Mouse (Mus musculus): ENCODE data around the gene Hnrnph2. TPM values are rescaled to one million over a fixed set of nuclear protein-coding genes. Genes with fewer than 3 reads are reported as not detected.

The Hnrnph2 gene
- polyA plus RNA-seq, 1 experiment = 24.6 TPM

DNA sequence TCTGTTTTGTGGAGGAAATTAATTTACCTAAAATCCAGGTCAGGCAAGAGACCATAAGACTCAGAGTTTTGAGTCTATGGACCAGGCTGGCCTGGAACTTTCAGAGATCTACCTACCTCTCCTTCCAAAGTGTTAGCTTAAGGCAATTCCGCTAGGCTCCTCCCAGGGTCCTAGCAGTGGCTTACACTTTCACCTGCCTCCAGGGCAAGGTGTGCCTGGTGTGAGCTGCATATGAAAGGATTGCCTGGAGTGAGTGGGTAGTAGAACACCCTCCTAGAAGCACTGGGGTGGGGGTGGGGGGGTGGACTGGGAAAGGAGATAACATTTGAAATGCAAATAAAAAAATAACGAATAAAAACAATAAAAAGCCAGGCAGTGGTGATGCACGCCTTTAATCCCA, 20.7 kb downstream of the Hnrnph2 start:
- no peaks in the 10 kb centered on the region for H3K27me3 ChIP-seq (ENCODE audit: control insufficient read depth, insufficient read depth, insufficient read length)
- no peak for TF ChIP-seq MYOG (IDR thresholded peaks at IDR 0.05; ENCODE audit: control insufficient read depth in 1 of 3, insufficient read depth in 1 of 3, insufficient read length in 2 of 3, low read depth in 2 of 3)
- no peak for TF ChIP-seq SRF (IDR thresholded peaks at IDR 0.05; ENCODE audit: control insufficient read depth, insufficient read length, low read depth)
- TF ChIP-seq REST (IDR thresholded peaks at IDR 0.05; ENCODE audit: insufficient read depth, insufficient read length) = no peak
- no peak for TF ChIP-seq POLR2AphosphoS2 (IDR thresholded peaks at IDR 0.05; ENCODE audit: insufficient read length, low read depth)
- no peak for TF ChIP-seq USF1 (IDR thresholded peaks at IDR 0.05; ENCODE audit: low read depth)
- no peak for TF ChIP-seq TCF12 (IDR thresholded peaks at IDR 0.05; ENCODE audit: insufficient read depth, poor library complexity, severe bottlenecking)
- TF ChIP-seq TCF3 (IDR thresholded peaks at IDR 0.05; ENCODE audit: insufficient read length, low read depth) = no peak
- TF ChIP-seq MYOD1 (IDR thresholded peaks at IDR 0.05; ENCODE audit: control insufficient read depth in 1 of 3, insufficient read length in 2 of 3, low read depth in 2 of 3) = no peak
- TF ChIP-seq CEBPB (IDR thresholded peaks at IDR 0.05; ENCODE audit: insufficient read depth, poor library complexity, severe bottlenecking) = no peak
- TF ChIP-seq E2F4 (IDR thresholded peaks at IDR 0.05; ENCODE audit: insufficient read depth) = no peak
- no peak for TF ChIP-seq MAX (IDR thresholded peaks at IDR 0.05; ENCODE audit: low read depth)
- TF ChIP-seq POLR2A (IDR thresholded peaks at IDR 0.05; ENCODE audit: insufficient read length, low read depth) = no peak
- no peak overlapping the region for H3K4me2 ChIP-seq (ENCODE audit: low read depth)
- H3K79me2 ChIP-seq (ENCODE audit: control insufficient read depth, insufficient read depth) = no peaks in the 10 kb centered on the region
- no peak overlapping the region for H3ac ChIP-seq (ENCODE audit: control insufficient read depth, insufficient read length)
- no peaks in the 10 kb centered on the region for H3K36me3 ChIP-seq (ENCODE audit: control insufficient read depth, insufficient read depth)
- H3K4me3 ChIP-seq = no peak overlapping the region

DNA sequence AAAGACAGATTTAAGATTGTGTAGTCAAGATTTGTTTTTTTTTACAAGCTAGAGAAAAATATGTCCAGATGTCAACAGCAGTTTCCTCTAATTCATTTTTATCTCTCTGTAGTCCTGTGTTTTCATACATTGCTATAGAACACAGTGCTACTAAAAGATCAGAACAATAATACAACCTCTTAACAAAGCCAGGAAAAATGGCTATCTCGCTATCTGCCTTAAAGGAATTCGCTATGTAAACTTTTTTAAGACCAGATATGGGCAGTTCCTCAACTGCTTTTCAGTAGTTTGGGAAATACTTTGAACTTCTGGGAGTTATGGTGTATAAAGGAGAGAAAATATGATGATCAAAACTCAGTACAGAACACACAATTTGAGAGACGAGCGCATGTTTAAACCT, 22.4 kb downstream of the Hnrnph2 start:
- Histone ChIP-seq H3K4me2 (ENCODE audit: low read depth) (no peak overlapping the region), H3ac (ENCODE audit: control insufficient read depth, insufficient read length) (no peak overlapping the region), H3K27me3 (ENCODE audit: control insufficient read depth, insufficient read depth, insufficient read length) (no peaks in the 10 kb centered on the region), H3K4me3 (no peak overlapping the region), H3K36me3 (ENCODE audit: control insufficient read depth, insufficient read depth) (no peaks in the 10 kb centered on the region), H3K79me2 (ENCODE audit: control insufficient read depth, insufficient read depth) (no peaks in the 10 kb centered on the region)
- TF ChIP-seq TCF3 (IDR thresholded peaks at IDR 0.05; ENCODE audit: insufficient read length, low read depth) (no peak), CEBPB (IDR thresholded peaks at IDR 0.05; ENCODE audit: insufficient read depth, poor library complexity, severe bottlenecking) (no peak), POLR2AphosphoS2 (IDR thresholded peaks at IDR 0.05; ENCODE audit: insufficient read length, low read depth) (no peak), E2F4 (IDR thresholded peaks at IDR 0.05; ENCODE audit: insufficient read depth) (no peak), MAX (IDR thresholded peaks at IDR 0.05; ENCODE audit: low read depth) (no peak), TCF12 (IDR thresholded peaks at IDR 0.05; ENCODE audit: insufficient read depth, poor library complexity, severe bottlenecking) (no peak), SRF (IDR thresholded peaks at IDR 0.05; ENCODE audit: control insufficient read depth, insufficient read length, low read depth) (no peak), MYOG (IDR thresholded peaks at IDR 0.05; ENCODE audit: control insufficient read depth in 1 of 3, insufficient read depth in 1 of 3, insufficient read length in 2 of 3, low read depth in 2 of 3) (no peak), POLR2A (IDR thresholded peaks at IDR 0.05; ENCODE audit: insufficient read length, low read depth) (no peak), USF1 (IDR thresholded peaks at IDR 0.05; ENCODE audit: low read depth) (no peak), REST (IDR thresholded peaks at IDR 0.05; ENCODE audit: insufficient read depth, insufficient read length) (no peak), MYOD1 (IDR thresholded peaks at IDR 0.05; ENCODE audit: control insufficient read depth in 1 of 3, insufficient read length in 2 of 3, low read depth in 2 of 3) (no peak)

DNA sequence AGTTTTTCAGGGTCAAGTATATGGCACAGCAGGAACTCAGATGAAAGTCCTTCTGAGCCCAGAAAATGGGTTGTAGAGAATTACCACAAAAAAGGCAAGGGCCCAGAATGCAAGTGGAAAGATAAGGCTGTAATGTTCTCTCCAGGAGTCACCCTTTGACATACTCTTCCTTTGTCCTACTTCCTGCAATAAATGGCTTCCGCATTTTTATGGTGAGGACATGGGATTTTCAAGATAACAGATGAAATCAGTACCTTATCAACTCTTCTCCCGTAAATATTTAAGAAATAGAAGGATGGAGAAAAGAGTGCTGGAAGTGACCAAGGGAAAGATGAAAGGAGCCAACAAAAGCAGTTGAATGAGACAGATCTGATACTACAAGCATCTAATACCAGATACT, 27.2 kb downstream of the Hnrnph2 start:
- Histone ChIP-seq H3K27me3 (ENCODE audit: control insufficient read depth, insufficient read depth, insufficient read length) (no peaks in the 10 kb centered on the region), H3K36me3 (ENCODE audit: control insufficient read depth, insufficient read depth) (no peaks in the 10 kb centered on the region), H3K4me2 (ENCODE audit: low read depth) (no peak overlapping the region), H3ac (ENCODE audit: control insufficient read depth, insufficient read length) (no peak overlapping the region), H3K4me3 (no peak overlapping the region), H3K79me2 (ENCODE audit: control insufficient read depth, insufficient read depth) (no peaks in the 10 kb centered on the region)
- TF ChIP-seq E2F4 (IDR thresholded peaks at IDR 0.05; ENCODE audit: insufficient read depth) = no peak

DNA sequence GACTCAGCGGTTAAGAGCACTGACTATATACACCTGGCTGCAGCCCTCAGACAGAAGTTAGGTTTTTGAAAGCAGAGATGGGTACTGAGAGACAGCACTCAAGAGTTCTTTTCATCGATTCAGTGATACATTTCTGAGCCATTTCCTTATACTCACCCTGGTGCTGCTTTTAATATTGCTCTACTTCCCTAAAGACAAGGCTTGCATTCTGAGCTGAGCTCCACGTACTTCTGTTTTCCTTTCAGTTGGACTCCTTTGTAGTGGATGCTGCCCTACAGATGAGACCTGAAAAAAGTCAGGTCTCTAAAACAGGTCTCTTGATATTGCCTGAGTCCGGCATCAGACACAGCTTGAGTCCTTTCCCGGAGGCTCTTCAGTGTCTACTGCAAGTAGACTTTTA, 31.7 kb downstream of the Hnrnph2 start:
- Histone ChIP-seq H3K27me3 (ENCODE audit: control insufficient read depth, insufficient read depth, insufficient read length) (no peaks in the 10 kb centered on the region), H3K36me3 (ENCODE audit: control insufficient read depth, insufficient read depth) (no peaks in the 10 kb centered on the region)
- TF ChIP-seq TCF3 (IDR thresholded peaks at IDR 0.05; ENCODE audit: insufficient read length, low read depth) = no peak
- no peak for TF ChIP-seq REST (IDR thresholded peaks at IDR 0.05; ENCODE audit: insufficient read depth, insufficient read length)
- no peak for TF ChIP-seq MAX (IDR thresholded peaks at IDR 0.05; ENCODE audit: low read depth)
- no peak for TF ChIP-seq TCF12 (IDR thresholded peaks at IDR 0.05; ENCODE audit: insufficient read depth, poor library complexity, severe bottlenecking)
- no peak for TF ChIP-seq E2F4 (IDR thresholded peaks at IDR 0.05; ENCODE audit: insufficient read depth)
- TF ChIP-seq MYOG (IDR thresholded peaks at IDR 0.05; ENCODE audit: control insufficient read depth in 1 of 3, insufficient read depth in 1 of 3, insufficient read length in 2 of 3, low read depth in 2 of 3) = no peak
- no peak for TF ChIP-seq POLR2AphosphoS2 (IDR thresholded peaks at IDR 0.05; ENCODE audit: insufficient read length, low read depth)
- TF ChIP-seq CEBPB (IDR thresholded peaks at IDR 0.05; ENCODE audit: insufficient read depth, poor library complexity, severe bottlenecking) = no peak
- TF ChIP-seq SRF (IDR thresholded peaks at IDR 0.05; ENCODE audit: control insufficient read depth, insufficient read length, low read depth) = no peak
- TF ChIP-seq POLR2A (IDR thresholded peaks at IDR 0.05; ENCODE audit: insufficient read length, low read depth) = no peak
- no peak for TF ChIP-seq USF1 (IDR thresholded peaks at IDR 0.05; ENCODE audit: low read depth)
- no peak for TF ChIP-seq MYOD1 (IDR thresholded peaks at IDR 0.05; ENCODE audit: control insufficient read depth in 1 of 3, insufficient read length in 2 of 3, low read depth in 2 of 3)

DNA sequence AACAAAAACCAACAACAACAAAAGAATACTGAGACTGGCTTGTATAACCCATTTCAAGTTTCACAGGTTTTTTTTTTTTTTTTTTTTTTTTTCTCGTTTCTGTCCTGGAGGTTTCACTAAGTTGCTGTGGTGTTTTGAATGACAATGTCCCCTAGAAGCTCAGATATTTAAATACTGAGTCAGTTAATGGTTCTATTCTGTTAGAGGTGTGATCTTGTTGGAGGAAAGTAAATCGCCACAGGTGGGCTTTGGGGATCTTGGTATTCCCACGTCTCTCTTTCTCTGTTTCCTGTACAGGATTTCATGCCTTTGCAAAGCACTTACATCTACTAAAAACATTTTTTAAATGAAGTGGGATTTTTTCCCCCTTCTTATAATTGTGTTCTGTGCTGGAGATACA, 34.1 kb downstream of the Hnrnph2 start:
- TF ChIP-seq CEBPB (IDR thresholded peaks at IDR 0.05; ENCODE audit: insufficient read depth, poor library complexity, severe bottlenecking) = no peak
- no peak for TF ChIP-seq USF1 (IDR thresholded peaks at IDR 0.05; ENCODE audit: low read depth)
- TF ChIP-seq POLR2AphosphoS2 (IDR thresholded peaks at IDR 0.05; ENCODE audit: insufficient read length, low read depth) = no peak
- TF ChIP-seq TCF12 (IDR thresholded peaks at IDR 0.05; ENCODE audit: insufficient read depth, poor library complexity, severe bottlenecking) = no peak
- no peak for TF ChIP-seq REST (IDR thresholded peaks at IDR 0.05; ENCODE audit: insufficient read depth, insufficient read length)
- no peak for TF ChIP-seq SRF (IDR thresholded peaks at IDR 0.05; ENCODE audit: control insufficient read depth, insufficient read length, low read depth)
- no peak for TF ChIP-seq POLR2A (IDR thresholded peaks at IDR 0.05; ENCODE audit: insufficient read length, low read depth)
- no peak for TF ChIP-seq E2F4 (IDR thresholded peaks at IDR 0.05; ENCODE audit: insufficient read depth)
- no peak for TF ChIP-seq MYOG (IDR thresholded peaks at IDR 0.05; ENCODE audit: control insufficient read depth in 1 of 3, insufficient read depth in 1 of 3, insufficient read length in 2 of 3, low read depth in 2 of 3)
- Histone ChIP-seq H3K36me3 (ENCODE audit: control insufficient read depth, insufficient read depth) (no peaks in the 10 kb centered on the region), H3K27me3 (ENCODE audit: control insufficient read depth, insufficient read depth, insufficient read length) (no peaks in the 10 kb centered on the region), H3K79me2 (ENCODE audit: control insufficient read depth, insufficient read depth) (no peaks in the 10 kb centered on the region), H3K4me2 (ENCODE audit: low read depth) (no peak overlapping the region), H3ac (ENCODE audit: control insufficient read depth, insufficient read length) (no peak overlapping the region), H3K4me3 (no peak overlapping the region)

More for the DNA sequence above, 31.7 kb downstream of the Hnrnph2 start:
- Histone ChIP-seq H3K4me3 (no peak overlapping the region), H3K4me2 (ENCODE audit: low read depth) (no peak overlapping the region), H3ac (ENCODE audit: control insufficient read depth, insufficient read length) (no peak overlapping the region), H3K79me2 (ENCODE audit: control insufficient read depth, insufficient read depth) (no peaks in the 10 kb centered on the region)
